Comparison of ENCODE assay signal across 8 mouse cellular contexts in genomic region chr8:121310976-121311819, GRCm38 (mm10).
A peak's percentile ranks its signal among the peaks of the same experiment; 100 is the strongest.
DNase-seq lines count a peak whose midpoint lies in the region; ATAC-seq and TF ChIP-seq lines count a peak whose summit lies in the region.

No protein-coding gene starts in this region.

- peak; percentile 56 to 59 for DNase-seq in adrenal gland, adult (ENCODE audit: inconsistent age in 2 of 2, low spot score in 1 of 2)
- no peak for DNase-seq in adrenal gland, postnatal 4 days (ENCODE audit: low spot score in 2 of 2)
- DNase-seq in testis, postnatal 10 days (ENCODE audit: low spot score) = no peak
- no peak for DNase-seq in stomach, postnatal 0 days (ENCODE audit: low spot score)
- no peak for DNase-seq in spleen, adult 18-20 months
- no peak for DNase-seq in thymus, adult 18-20 months

- TF ChIP-seq EP300 in stomach, postnatal 0 days (optimal IDR thresholded peaks at IDR 0.05) = no peak

- no peaks in the 10 kb centered on the region for H3K36me3 ChIP-seq in testis, adult 2 months (ENCODE audit: control insufficient read depth, insufficient read depth, low read length)
- no peaks in the 10 kb centered on the region for H3K36me3 ChIP-seq in intestine, embryonic 16.5 days (ENCODE audit: control insufficient read depth, insufficient read depth, low read length)
- no peaks in the 10 kb centered on the region for H3K36me3 ChIP-seq in stomach, postnatal 0 days (ENCODE audit: control insufficient read depth, insufficient read depth, low read length)

- no peaks in the 10 kb centered on the region for H3K9me3 ChIP-seq in intestine, embryonic 16.5 days (ENCODE audit: control insufficient read depth, low read length)
- H3K9me3 ChIP-seq in stomach, postnatal 0 days (ENCODE audit: control insufficient read depth, low read length) = no peaks in the 10 kb centered on the region

- ATAC-seq in intestine, embryonic 16.5 days = peak; percentile 53; the same call in 1 of the 2 replicates
- no peak for ATAC-seq in stomach, postnatal 0 days (ENCODE audit: low FRiP score, low TSS enrichment)

- H3K4me2 ChIP-seq in intestine, embryonic 16.5 days (ENCODE audit: low read depth, low read length) = peak overlapping the region; percentile 43
- H3K4me2 ChIP-seq in stomach, postnatal 0 days (replicated peaks; ENCODE audit: low read depth) = peak overlapping the region; percentile 8; the same call in 1 of the 2 replicates

- peak; percentile 44; the same call in 1 of the 2 replicates for TF ChIP-seq CTCF in testis, adult 2 months (IDR thresholded peaks at IDR 0.05; ENCODE audit: control insufficient read depth, insufficient read depth, insufficient replicate concordance, low read depth, low read length)
- peak; percentile 44 for TF ChIP-seq CTCF in stomach, postnatal 0 days (IDR thresholded peaks at IDR 0.05; ENCODE audit: low read depth)

- no peaks in the 10 kb centered on the region for H3K27me3 ChIP-seq in testis, adult 2 months (ENCODE audit: control insufficient read depth, insufficient read depth, low read length)
- H3K27me3 ChIP-seq in intestine, embryonic 16.5 days (replicated peaks; ENCODE audit: control insufficient read depth, insufficient read depth, low read length) = 0 out of 2 replicates have a peak, but pooled peaks cover 6% of the 10 kb centered on the region
- H3K27me3 ChIP-seq in stomach, postnatal 0 days (ENCODE audit: control insufficient read depth, insufficient read depth, low read length) = no peaks in the 10 kb centered on the region

- no peak overlapping the region for H3K27ac ChIP-seq in testis, adult 2 months (ENCODE audit: control insufficient read depth, insufficient read depth, low read depth, low read length)
- no peak overlapping the region for H3K27ac ChIP-seq in intestine, embryonic 16.5 days (ENCODE audit: low read length)
- no peak overlapping the region for H3K27ac ChIP-seq in stomach, postnatal 0 days (replicated peaks)

- no peak overlapping the region for H3K4me3 ChIP-seq in testis, adult 2 months (ENCODE audit: control insufficient read depth, low read depth, low read length)
- peak overlapping the region; percentile 16; the same call in 1 of the 2 replicates for H3K4me3 ChIP-seq in intestine, embryonic 16.5 days (ENCODE audit: low read length)
- H3K4me3 ChIP-seq in stomach, postnatal 0 days (ENCODE audit: low read depth, low read length) = no peak overlapping the region

- 19% methylated on average over 25 of the region's 25 CpGs for WGBS in intestine, embryonic 16.5 days
- 25% methylated on average over 25 of the region's 25 CpGs for WGBS in stomach, postnatal 0 days

- H3K9ac ChIP-seq in intestine, embryonic 16.5 days (ENCODE audit: low read depth, low read length) = peak overlapping the region; percentile 44; the same call in 1 of the 2 replicates
- 0 out of 2 replicates have a peak overlapping the region, but pooled peaks have one; percentile 4 for H3K9ac ChIP-seq in stomach, postnatal 0 days (ENCODE audit: low read length)

- H3K4me1 ChIP-seq in testis, adult 2 months (ENCODE audit: control insufficient read depth, insufficient read depth, low read length) = no peaks in the 10 kb centered on the region
- peaks cover 15% of the 10 kb centered on the region for H3K4me1 ChIP-seq in intestine, embryonic 16.5 days (ENCODE audit: control insufficient read depth, insufficient read depth, low read length)
- no peaks in the 10 kb centered on the region; the same call in 1 of the 2 replicates for H3K4me1 ChIP-seq in stomach, postnatal 0 days (replicated peaks; ENCODE audit: control insufficient read depth, insufficient read depth)

- TF ChIP-seq POLR2A in testis, adult 2 months (IDR thresholded peaks at IDR 0.05; ENCODE audit: control insufficient read depth, low read depth, low read length) = no peak

Comparison
In these comparisons a context has a peak if more than half of its experiments do, and no peak if none do; other contexts are left out.
1. DNase-seq: peak in adrenal gland, adult (2 of 2); none in adrenal gland, postnatal 4 days (0 of 2), testis, postnatal 10 days (single experiment), stomach, postnatal 0 days (single experiment), spleen, adult 18-20 months (0 of 2) and thymus, adult 18-20 months (0 of 2).